Mouse (Mus musculus) MN1 (cell line): ENCODE measurements around the gene Dync1li1.
"Not testable (repeated sequence)": the region's sequence is repeated elsewhere in the genome, so short reads cannot be mapped to it uniquely, and the experiment has no call there.

Source experiments
- DNase-seq: peaks from one replicate; pipeline ENCODE4 v3.0.0-alpha.2; 2016; ENCODE audit warnings: low spot score

The Dync1li1 gene

GRCm38 (mm10) chr9:114673626-114674025 is 15.0 kb upstream of the Dync1li1 start:
- DNase-seq, result no peak

DNA sequence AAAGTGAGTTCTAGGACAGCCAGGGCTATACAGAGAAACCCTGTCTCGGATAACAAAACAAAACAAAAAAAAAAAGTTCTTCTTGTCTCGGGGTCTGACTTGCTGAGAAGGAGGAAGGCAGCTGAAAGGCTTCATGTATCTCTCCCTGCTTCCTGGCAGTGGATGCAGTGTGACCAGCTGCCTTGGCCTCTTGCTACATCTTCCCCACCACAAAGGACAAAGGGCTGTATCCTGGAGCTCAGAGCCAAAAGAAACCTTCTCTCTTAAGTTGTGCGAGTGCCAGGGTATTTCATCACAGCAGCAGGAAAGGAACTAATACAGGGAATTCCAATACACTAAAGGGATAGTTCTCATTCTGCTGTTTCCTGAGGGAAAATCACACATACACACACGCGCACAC is 10.0 kb upstream of the Dync1li1 start:
- no peak for DNase-seq

- no peak for DNase-seq
Observed at GRCm38 (mm10) chr9:114679944-114680343, 8.6 kb upstream of the Dync1li1 start.

DNA sequence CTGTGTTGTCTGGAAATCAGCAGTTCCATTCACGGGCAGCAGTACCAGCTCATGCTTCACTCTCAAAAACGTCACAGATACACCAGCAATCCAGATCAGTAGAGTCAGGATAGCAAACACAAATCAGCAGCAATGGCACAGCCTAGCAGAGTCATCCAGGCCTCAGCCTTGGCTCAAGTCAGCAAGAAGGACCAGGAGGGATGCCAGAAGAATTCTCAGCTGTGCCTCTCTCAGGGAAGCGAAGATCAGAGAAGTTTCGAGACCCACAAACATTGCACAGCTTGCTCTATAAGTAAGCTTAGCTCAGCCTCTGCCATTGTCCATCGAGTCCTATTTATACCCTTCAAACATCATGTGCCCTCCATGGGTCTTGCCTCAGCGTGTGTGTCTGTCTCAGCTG is 8.1 kb upstream of the Dync1li1 start:
- DNase-seq, result no peak

- DNase-seq, result no peak
Observed at GRCm38 (mm10) chr9:114682193-114682592, 6.4 kb upstream of the Dync1li1 start.

GRCm38 (mm10) chr9:114686245-114686644 is 2.3 kb upstream of the Dync1li1 start:
- DNase-seq, result no peak

- no peak for DNase-seq
Observed at GRCm38 (mm10) chr9:114687639-114688038, 951 bp upstream of the Dync1li1 start.

DNA sequence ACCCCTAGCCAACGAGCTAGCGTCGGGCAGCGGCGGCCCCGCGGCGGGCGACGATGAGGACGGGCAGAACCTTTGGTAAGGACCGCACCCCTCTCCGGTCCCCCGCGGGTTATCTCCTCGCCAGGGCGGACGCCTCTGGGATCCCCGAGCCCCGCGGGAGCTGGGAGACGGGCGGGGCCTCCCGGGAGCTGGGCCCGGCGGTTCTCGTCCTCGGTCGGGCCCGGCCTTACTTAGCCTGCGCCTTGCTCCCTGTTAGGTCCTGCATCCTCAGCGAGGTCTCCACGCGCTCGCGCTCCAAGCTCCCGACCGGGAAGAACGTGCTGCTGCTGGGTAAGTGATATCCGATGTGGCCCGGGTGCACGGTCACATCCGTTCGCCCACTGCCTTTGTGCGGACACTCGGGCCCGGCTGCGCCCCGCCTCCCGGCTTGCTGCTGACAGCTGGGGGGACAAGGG is 390 bp downstream of the Dync1li1 start:
- peak; percentile 67 for DNase-seq

GRCm38 (mm10) chr9:114690119-114690601 is 1.6 kb downstream of the Dync1li1 start:
- peak; percentile 43 for DNase-seq

DNA sequence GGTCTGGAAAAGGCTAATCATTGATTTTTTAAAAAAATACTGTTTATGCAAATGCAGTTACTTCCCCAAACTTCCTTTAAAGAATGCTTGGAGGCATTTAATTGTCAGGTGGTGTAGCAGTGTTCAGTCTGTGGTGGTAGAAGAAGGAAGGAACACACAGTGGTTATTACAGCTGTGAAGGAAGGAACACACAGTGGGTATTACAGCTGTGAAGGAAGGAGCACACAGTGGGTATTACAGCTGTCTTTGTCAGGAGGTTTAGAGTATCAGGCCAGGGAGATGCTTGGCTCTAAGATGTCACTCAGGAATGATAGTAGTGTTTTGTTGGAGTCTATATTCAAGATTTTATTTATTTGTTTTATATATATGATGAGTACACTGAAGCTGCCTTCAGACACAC is 2.5 kb downstream of the Dync1li1 start:
- DNase-seq, result no peak

DNA sequence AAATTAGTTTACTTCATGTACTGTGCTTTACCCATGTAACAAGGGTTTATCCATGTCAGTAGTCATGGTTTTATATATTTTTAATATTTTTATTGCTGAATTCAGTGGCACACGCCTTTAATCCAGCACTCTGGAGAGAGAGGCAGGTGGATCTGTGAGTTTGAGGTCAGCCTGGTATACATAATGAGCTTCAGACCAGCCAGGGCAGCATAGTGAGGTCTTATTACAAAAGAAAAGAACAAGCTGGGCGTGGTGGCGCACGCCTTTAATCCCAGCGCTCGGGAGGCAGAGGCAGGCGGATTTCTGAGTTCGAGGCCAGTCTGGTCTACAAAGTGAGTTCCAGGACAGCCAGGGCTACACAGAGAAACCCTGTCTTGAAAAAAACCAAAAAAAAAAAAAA is 7.1 kb downstream of the Dync1li1 start:
- DNase-seq, result not testable (repeated sequence)

GRCm38 (mm10) chr9:114697072-114697471 is 8.5 kb downstream of the Dync1li1 start:
- DNase-seq, result no peak

DNA sequence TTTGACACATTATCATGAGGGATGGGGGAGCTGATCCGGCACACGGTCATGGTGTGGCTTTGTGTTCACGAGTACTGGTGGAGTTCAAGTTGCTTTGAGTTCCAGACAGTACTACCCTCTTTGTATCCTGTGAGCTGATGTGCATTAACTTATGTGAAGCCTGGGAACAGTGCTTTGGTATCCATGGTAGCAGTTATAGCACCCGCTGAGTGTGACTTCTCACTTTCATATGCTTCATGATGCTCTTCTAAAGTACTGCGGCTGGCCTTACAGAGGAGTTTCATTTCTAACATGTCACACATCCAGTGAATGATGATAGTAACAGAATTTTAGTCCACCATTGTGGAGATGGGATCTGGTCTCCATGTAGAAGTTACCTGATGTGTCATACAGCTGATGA is 9.3 kb downstream of the Dync1li1 start:
- no peak for DNase-seq

DNA sequence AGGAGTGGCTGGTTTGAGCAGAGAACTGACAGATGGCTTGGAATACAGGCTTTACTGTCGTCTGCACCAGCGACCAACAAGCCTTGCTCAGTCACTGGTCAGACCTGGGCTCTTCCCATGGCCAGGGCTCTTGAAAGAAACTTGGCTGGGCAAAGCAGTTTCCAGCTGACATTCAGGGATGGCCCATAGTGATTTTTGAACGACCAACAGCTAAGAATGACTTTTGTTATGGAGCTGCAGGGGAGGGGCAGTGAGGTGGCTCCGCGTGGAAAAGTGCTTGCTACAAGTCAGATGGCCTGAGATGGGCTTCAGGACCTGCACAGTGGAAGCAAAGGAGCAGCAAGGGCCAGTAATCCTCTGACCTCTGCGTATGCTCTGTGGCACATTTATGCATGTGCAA is 10.7 kb downstream of the Dync1li1 start:
- no peak for DNase-seq

GRCm38 (mm10) chr9:114699882-114700665 is 11.5 kb downstream of the Dync1li1 start:
- no peak for DNase-seq

DNA sequence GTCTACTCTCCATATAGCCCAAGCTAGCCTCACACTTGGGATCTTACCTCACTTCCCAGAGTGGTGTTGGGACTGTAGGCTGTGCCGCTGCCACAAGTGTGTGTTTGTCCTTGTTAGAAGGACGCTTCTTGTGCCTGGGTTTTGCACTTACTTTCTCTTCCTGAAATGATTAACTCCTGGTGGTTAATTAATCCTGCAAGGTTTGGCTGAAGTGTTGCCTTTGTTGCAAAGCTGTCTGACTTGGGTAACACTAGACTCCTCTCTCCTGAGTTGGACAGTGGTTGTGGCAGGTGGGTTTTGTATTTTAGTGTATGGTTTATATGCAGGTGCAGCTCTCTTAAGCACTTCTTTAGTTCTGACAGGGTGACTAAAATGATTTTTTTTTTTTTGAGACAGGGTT is 12.4 kb downstream of the Dync1li1 start:
- DNase-seq, result no peak

GRCm38 (mm10) chr9:114701921-114702320 is 13.3 kb downstream of the Dync1li1 start:
- no peak for DNase-seq

- no peak for DNase-seq
Observed at GRCm38 (mm10) chr9:114707805-114708204, 19.2 kb downstream of the Dync1li1 start.

DNA sequence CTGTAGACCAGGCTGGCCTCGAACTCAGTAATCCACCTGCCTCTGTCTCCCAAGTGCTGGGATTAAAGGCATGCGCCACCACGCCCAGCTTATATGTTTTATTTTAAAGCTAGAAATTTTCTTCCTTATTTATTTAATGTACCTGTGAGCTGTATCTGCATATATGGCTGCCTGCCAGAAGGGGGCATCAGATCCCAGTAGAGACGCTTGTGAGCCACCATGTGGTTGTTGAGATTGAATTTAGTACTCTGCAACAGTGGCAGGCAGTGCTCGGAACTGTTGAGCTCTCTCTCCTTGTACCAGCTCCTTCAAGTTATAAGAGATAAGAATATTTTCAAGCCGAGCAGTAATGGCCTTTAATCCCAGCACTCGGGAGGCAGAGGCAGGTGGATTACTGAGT is 21.8 kb downstream of the Dync1li1 start:
- peak; percentile 45 for DNase-seq

- no peak for DNase-seq
Observed at GRCm38 (mm10) chr9:114713481-114713880, 24.9 kb downstream of the Dync1li1 start.

DNA sequence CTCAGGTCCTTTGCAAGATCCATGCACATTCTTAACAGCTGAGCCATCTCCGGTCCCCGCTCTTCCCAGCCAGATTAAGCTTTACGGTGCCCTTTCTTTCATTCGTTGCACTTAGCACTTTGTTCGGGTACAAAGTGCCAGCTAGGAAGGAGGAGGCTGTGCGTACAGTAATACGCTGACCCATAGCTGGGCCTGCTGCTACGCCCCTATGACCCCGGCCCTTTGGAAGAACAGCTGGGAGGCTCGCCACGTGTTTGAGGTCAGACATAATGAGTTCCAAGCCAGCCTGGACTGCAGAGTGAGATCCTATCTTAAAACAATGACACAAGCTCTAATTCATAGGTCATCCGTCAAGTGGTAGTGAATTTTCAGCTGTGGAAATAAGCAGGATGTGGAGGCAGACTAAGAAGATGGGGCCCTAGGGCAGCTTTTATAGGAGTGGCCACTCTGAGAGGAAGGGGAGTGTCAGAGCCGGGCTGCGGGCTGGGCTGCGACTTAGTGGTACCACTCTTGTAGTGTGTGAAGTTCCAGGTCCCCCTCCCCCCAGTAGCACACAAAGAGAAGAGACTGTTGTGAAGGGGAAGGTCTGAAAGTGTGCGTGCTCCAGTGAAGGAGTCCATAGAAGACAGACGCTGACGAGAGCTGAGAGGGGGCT is 28.2 kb downstream of the Dync1li1 start:
- DNase-seq, result no peak

GRCm38 (mm10) chr9:114727315-114727714 is 38.7 kb downstream of the Dync1li1 start:
- DNase-seq, result peak; percentile 76

DNA sequence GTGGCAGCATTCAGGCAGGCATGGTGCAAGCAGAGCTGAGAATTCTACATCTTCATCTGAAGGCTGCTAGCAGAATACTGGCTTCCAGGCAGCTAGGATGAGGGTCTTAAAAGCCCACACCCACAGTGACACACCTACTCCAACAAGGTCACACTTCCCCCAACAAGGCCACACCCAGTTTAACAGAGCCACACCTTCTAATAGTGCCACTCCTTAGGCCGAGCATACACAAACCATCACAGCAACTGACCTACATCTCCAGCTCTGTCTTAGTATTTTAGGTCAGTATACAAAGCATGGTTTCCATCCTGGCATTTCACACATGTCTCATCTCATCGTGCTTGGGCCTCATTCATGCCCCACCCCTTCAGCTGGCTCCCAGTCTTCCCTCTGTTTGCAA is 39.8 kb downstream of the Dync1li1 start:
- DNase-seq, result not testable (repeated sequence)
